Mouse (Mus musculus): ENCODE data around the gene Pphln1. TPM values are rescaled to one million over a fixed set of nuclear protein-coding genes. Genes with fewer than 3 reads are reported as not detected.

Pphln1 gene
- total RNA-seq, 2 experiments from 2014 or later = 41.6 to 42.4 TPM

DNA sequence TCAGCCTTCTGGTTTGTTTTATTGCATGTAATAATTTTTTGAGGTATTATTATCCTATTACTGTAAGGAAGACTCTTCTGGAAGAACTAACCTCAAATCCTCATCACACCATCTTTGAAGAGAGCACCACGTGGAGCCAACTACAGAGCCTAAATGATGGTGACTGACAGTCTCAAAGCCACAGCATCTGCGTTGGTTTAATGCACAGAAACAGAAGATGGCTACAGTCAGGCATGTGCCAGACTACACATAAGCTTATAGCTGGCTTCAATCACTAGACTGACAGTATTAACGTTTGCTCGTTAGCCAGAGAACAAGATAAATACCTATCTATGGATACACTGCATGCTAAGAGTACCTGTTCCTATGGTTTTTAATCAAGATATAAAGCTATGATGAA is 138.0 kb downstream of the Pphln1 start:
- DNase-seq (ENCODE audit: extremely low spot score in 1 of 2, low spot score in 1 of 2) = no peak

DNA sequence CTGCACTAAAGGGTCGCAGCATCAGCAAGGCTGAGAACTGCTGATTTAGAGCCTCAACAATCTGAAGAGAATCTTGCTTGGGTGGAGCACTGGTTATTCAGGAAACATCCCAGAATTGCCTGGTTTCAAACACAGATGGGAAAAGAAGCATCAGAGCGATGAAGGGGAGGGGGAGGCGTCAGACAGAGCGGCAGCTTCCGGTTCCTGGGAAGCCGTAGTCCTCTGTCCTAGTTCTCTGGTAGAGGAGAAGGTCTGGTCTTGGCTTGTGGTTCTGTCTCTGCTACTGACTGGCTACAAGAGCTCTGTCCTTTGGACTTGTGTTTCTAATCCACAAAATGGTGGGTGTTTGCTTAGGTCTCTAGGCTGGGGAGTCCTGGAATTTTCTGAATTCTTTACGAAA is 139.6 kb downstream of the Pphln1 start:
- DNase-seq (ENCODE audit: extremely low spot score in 1 of 2, low spot score in 1 of 2) = no peak

DNA sequence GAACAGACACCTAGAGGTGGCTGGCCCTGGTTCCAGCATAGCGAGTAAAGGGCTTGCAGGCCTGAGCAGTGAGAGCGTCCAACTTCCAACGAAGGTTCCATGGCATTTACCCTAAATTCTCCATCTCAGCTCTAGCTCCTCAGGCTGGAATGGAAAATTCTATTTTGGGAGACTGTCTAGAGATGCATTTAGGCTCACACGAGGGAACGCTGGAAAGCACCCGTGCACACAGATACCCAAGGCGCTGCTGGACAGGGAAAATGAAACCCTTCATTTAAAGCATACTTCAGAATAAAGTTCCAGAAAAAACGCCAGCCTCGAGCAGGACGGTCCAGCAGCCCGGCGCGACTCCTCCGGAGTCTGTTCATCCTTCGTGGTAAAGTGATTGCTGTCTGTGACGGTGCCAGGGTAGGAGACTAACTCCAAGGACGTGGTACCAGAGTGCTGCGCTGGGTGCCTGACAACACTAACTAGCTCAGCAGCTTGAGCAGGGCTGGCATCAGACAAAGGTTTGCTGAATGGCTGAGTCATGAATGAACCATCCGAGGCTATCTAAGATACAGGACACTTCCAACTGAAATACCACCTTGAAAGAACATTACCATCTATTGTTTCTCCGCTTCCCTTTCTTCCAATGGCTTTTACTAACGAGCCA is 140.5 kb downstream of the Pphln1 start:
- no peak for DNase-seq (ENCODE audit: extremely low spot score in 1 of 2, low spot score in 1 of 2)

DNA sequence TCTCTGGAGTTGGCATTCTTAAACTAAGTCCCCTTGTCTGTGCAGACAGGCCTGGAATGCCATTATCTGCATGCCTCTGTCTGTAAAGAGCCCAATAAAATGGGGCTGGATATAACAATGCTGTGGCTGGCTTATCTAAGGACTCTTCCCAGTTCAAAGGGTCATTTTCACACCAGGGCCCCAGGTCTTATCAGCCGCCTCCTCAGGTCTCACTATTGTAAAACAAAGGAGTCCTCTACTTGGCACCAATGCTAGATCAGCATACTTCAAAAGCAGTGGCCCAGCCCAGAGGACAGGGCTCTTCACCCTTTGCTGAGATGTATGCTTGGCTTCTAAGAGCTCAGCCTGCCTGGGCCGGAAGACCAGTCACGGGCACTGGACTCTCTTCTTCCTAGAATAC is 141.3 kb downstream of the Pphln1 start:
- no peak for DNase-seq (ENCODE audit: extremely low spot score in 1 of 2, low spot score in 1 of 2)

Other genes with a start within 250 kb of the Pphln1 start
- gene Gxylt1, start 123.2 kb upstream of the Pphln1 start, total RNA-seq (2021) = 10 to 100 TPM in 1 of 2 experiments, 1 to 10 TPM in 1; 8.2 to 10.6 TPM
- 10 to 100 TPM; 90.2 to 92.9 TPM for gene Yaf2, start 61.4 kb upstream of the Pphln1 start, total RNA-seq (2021)
- 10 to 100 TPM; 66.8 to 86.0 TPM for gene Zcrb1, start within 50 bp of the Pphln1 start, total RNA-seq (2021)
- gene Prickle1, start 197.5 kb downstream of the Pphln1 start, total RNA-seq (2021) = 10 to 100 TPM; 71.5 to 79.6 TPM

Measured in layer of hippocampus, postnatal 25 days (tissue).